Mouse (Mus musculus): ENCODE measurements around the gene C7. TPM values are rescaled to one million over a fixed set of nuclear protein-coding genes. Genes with fewer than 3 reads are reported as not detected.

The C7 gene
- 0.02 TPM in 1 of 2 replicates, not detected in the other for polyA plus RNA-seq (2012; rRNA removed)

DNA sequence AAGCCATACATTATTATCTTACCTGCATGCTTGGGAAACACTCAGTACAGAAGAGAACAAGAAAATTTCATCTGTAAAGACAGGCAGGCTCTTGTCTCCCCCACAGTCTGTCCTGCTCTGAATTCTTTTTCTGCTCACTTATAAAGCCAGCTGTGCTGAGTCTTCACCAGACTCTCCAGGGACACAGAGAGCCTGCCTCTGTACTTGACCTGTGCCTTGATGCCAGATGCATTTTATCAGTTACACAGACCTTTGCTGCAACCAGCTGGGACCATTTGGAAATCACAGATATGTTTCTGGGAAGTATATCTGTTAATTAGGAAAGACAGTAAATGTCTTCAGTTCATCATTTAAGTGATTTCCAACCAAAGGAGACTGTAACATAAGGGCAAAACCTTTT, at the start of gene C7:
Gene C7, minus strand, starts transcription at position 106 of the 400 bp plus-strand sequence.

DNA sequence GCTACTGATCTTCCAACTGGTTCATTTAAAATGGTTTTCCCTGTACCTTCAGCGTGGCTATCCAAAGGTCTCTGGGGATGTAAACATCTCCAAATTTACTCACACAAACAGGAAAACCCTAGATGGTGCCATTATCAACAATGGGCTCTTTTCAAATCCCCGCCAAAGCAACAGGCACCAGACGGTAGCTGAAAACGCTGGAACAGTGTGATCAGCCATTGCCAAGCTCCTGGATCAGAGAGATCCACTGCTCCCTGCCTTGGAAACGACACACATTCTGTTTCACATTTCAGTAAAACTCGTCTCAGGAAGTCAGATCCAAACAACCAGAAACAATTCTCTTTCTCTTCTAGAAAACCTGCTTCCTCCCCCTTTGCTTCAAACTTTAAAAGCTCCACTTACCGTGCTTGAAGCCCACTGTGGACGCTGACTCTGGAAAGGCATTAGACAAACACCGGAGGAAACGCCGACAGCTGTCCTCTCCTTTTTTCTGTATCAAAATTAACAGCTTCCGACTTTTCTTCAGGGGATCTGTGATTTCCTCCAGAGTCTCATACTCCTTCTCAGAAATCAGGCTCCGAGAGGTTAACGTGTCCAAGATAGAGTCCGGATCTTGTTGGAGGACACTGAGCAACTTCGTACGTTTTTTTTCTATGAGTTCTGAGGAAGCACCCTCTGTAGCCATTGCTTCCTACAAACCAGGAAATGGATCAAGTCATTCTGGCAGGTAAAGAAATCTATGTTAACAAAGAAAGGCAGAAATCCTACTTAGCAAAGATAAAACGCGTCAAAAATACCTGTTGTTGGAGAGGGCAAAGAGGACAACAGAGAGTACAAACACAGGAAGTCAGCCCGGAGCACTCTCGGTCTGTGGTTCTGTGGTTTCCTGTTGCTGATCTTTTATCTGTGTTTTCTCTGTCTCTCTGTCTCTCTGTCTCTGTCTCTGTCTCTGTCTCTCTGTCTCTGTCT, 44.4 kb upstream of the C7 start, which contains the start of gene Card6:
Gene Card6, minus strand, starts transcription at position 854 of the 969 bp plus-strand sequence.

Other genes starting within 250 kb of the C7 start
- gene Mroh2b, start 165.0 kb downstream of the C7 start, polyA plus RNA-seq (2012; rRNA removed) = not detected in 2 replicates
- gene Card6, start 44.8 kb upstream of the C7 start, polyA plus RNA-seq (2012; rRNA removed) = 1.4 and 1.6 TPM in 2 replicates
- 783 and 823 TPM in 2 replicates for gene Rpl37, start 52.9 kb upstream of the C7 start, polyA plus RNA-seq (2012; rRNA removed)
- gene Prkaa1, start 80.1 kb upstream of the C7 start, polyA plus RNA-seq (2012; rRNA removed) = 5.6 and 6.3 TPM in 2 replicates
- 8.6 and 9.0 TPM in 2 replicates for gene Ttc33, start 121.8 kb upstream of the C7 start, polyA plus RNA-seq (2012; rRNA removed)
- gene Ptger4, start 180.4 kb upstream of the C7 start, polyA plus RNA-seq (2012; rRNA removed) = 0.79 and 0.84 TPM in 2 replicates

Measured in liver, embryonic 18 days (tissue).